Mouse (Mus musculus): Measurements from ENCODE around the gene Galnt2.

- TF ChIP-seq CTCF (IDR thresholded peaks at IDR 0.05; ENCODE audit: control insufficient read depth, insufficient read depth, insufficient read length): no peak
- no peak for TF ChIP-seq USF1 (IDR thresholded peaks at IDR 0.05; ENCODE audit: low read depth)
These were observed 90.1 kb downstream of the Galnt2 start for GRCm38 (mm10) chr8:124321227-124321840.

Measured in C2C12 (cell line).